8 mouse cellular contexts compared by ENCODE assay signal in genomic region chr11:36036061-36036695, GRCm38 (mm10). TPM values are rescaled to one million over a fixed set of nuclear protein-coding genes. Genes with fewer than 3 reads are reported as not detected.
DNase-seq lines count a peak whose midpoint lies in the region; ATAC-seq lines count a peak whose summit lies in the region.

No protein-coding gene starts in this region.

- intact Hi-C loops in left cerebral cortex, postnatal 14 days (cut with DNase I), result no loop called here

- DNase-seq in adrenal gland, adult 8-10 months, result peak; percentile 93
- DNase-seq in cerebellum, postnatal 10 days, result peak; percentile 94 to 95
- peak; percentile 97 for DNase-seq in gonadal fat pad, adult 2 months (ENCODE audit: low read depth)
- peak; percentile 93 for DNase-seq in kidney, adult 11 months
- peak; percentile 60 to 67 for DNase-seq in left cerebral cortex, postnatal 14 days (ENCODE audit: low spot score in 2 of 2)
- peak; percentile 19 for DNase-seq in neural tube, embryonic 10.5 days (ENCODE audit: extremely low spot score, low spot score)
- peak; percentile 48 for DNase-seq in urinary bladder, adult 2 months (ENCODE audit: low spot score)

- no peak for ATAC-seq in megakaryocyte, adult 5-6 weeks (ENCODE audit: poor library complexity, severe bottlenecking)

RNA-seq across cellular contexts. Expression of gene Wwc1, which starts 55.9 kb away (rescaled TPM):
- total RNA-seq in adrenal gland, adult 8-10 months (2022), result 100 to 1,000 TPM in 3 of 4 experiments, 10 to 100 TPM in 1; 98.7 to 129 (median 104) TPM
- polyA plus RNA-seq in gonadal fat pad, adult 2 months (2012; rRNA removed), result 42.3 and 54.4 TPM in 2 replicates
- 100 to 1,000 TPM; 151 to 159 TPM for total RNA-seq in left cerebral cortex, postnatal 14 days (2021)
- 33.7 and 34.0 TPM in 2 replicates for polyA plus RNA-seq in urinary bladder, adult 2 months (2012; rRNA removed)
- not detected in 2 replicates for total RNA-seq in megakaryocyte, adult 5-6 weeks (2015)
- total RNA-seq in megakaryocyte, adult 5-6 weeks (2017), result not detected in 2 replicates

Comparison
In these comparisons a context has a peak if more than half of its experiments do, and no peak if none do; other contexts are left out.
1. DNase-seq: peak in every context shown above with its lines; median percentile 97 in gonadal fat pad, adult 2 months; 94 in cerebellum, postnatal 10 days; 93 in adrenal gland, adult 8-10 months; 93 in kidney, adult 11 months; 64 in left cerebral cortex, postnatal 14 days; 48 in urinary bladder, adult 2 months; 19 in neural tube, embryonic 10.5 days.
2. RNA of gene Wwc1, which starts 55.9 kb away (total RNA-seq): 151 to 159 TPM in left cerebral cortex, postnatal 14 days and 98.7 to 129 TPM in adrenal gland, adult 8-10 months; not detected in megakaryocyte, adult 5-6 weeks; every median in the first group is over 10 times any median in the second.